Mouse (Mus musculus): ENCODE data around the gene Lgals2. TPM values are rescaled to one million over a fixed set of nuclear protein-coding genes. Genes with fewer than 3 reads are reported as not detected.

Gene Lgals2
- polyA plus RNA-seq, 1 experiment from 2014 or later = 0.45 TPM

Small RNA genes lying within 50 kb of the gene (microRNA-seq; reads per million reads assigned to microRNA genes)
- gene Mir6955 = 0.63 reads per million

Other genes with a start within 250 kb of the Lgals2 start
- 0.10 and 0.19 TPM in 2 replicates for gene Elfn2, start 136.8 kb downstream of the Lgals2 start, polyA plus RNA-seq (2015; fragmentation: Nextera tagmentation; extraction: Ambion mirVana)
- 13.6 and 21.0 TPM in 2 replicates for gene Mfng, start 82.1 kb downstream of the Lgals2 start, polyA plus RNA-seq (2015; fragmentation: Nextera tagmentation; extraction: Ambion mirVana)
- 5.7 and 7.6 TPM in 2 replicates for gene Card10, start 52.5 kb downstream of the Lgals2 start, polyA plus RNA-seq (2015; fragmentation: Nextera tagmentation; extraction: Ambion mirVana)
- gene Cdc42ep1, start 12.9 kb downstream of the Lgals2 start, polyA plus RNA-seq (2015; fragmentation: Nextera tagmentation; extraction: Ambion mirVana) = 32.0 and 40.4 TPM in 2 replicates
- gene Gga1, start 21.7 kb upstream of the Lgals2 start, polyA plus RNA-seq (2015; fragmentation: Nextera tagmentation; extraction: Ambion mirVana) = 39.7 and 48.4 TPM in 2 replicates
- gene Gm49510, start 44.1 kb upstream of the Lgals2 start, polyA plus RNA-seq (2015; fragmentation: Nextera tagmentation; extraction: Ambion mirVana) = 0.53 TPM in 1 of 2 replicates, not detected in the other
- gene Sh3bp1, start 44.2 kb upstream of the Lgals2 start, polyA plus RNA-seq (2015; fragmentation: Nextera tagmentation; extraction: Ambion mirVana) = 15.1 and 24.5 TPM in 2 replicates
- gene Pdxp, start 58.4 kb upstream of the Lgals2 start, polyA plus RNA-seq (2015; fragmentation: Nextera tagmentation; extraction: Ambion mirVana) = 16.2 and 20.4 TPM in 2 replicates
- 806 and 862 TPM in 2 replicates for gene Lgals1, start 71.2 kb upstream of the Lgals2 start, polyA plus RNA-seq (2015; fragmentation: Nextera tagmentation; extraction: Ambion mirVana)
- 29.9 and 30.3 TPM in 2 replicates for gene Nol12, start 79.4 kb upstream of the Lgals2 start, polyA plus RNA-seq (2015; fragmentation: Nextera tagmentation; extraction: Ambion mirVana)
- gene Triobp, start 92.2 kb upstream of the Lgals2 start, polyA plus RNA-seq (2015; fragmentation: Nextera tagmentation; extraction: Ambion mirVana) = 36.8 and 54.5 TPM in 2 replicates
- 289 and 300 TPM in 2 replicates for gene H1f0, start 172.9 kb upstream of the Lgals2 start, polyA plus RNA-seq (2015; fragmentation: Nextera tagmentation; extraction: Ambion mirVana)
- gene Galr3, start 186.4 kb upstream of the Lgals2 start, polyA plus RNA-seq (2015; fragmentation: Nextera tagmentation; extraction: Ambion mirVana) = not detected in 2 replicates
- gene Ankrd54, start 207.4 kb upstream of the Lgals2 start, polyA plus RNA-seq (2015; fragmentation: Nextera tagmentation; extraction: Ambion mirVana) = 20.4 and 31.6 TPM in 2 replicates
- 131 and 151 TPM in 2 replicates for gene Eif3l, start 219.7 kb upstream of the Lgals2 start, polyA plus RNA-seq (2015; fragmentation: Nextera tagmentation; extraction: Ambion mirVana)

All from heart, embryonic 15.5 days (tissue).